ENCODE assay signal across 22 mouse cellular contexts in the genomic region with DNA sequence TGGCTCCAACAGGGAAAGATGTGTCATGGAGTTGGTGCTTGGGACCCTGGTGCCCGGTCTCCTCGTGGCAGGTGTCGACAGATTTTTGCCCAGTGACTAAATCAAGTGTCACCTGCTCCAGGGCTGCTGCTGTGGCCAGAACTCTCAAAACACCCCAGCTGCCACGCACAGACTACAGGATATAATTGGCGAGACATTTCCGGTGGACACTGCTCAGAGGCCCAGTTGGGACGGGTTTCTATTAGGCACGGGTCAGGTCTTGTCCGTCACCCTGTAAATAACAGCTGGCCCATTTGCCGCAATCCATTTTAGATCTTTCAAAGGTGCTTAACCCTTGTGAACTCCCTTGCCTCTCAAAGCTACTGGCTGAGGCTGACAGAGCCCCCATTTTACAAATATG. TPM values are rescaled to one million over a fixed set of nuclear protein-coding genes. Genes with fewer than 3 reads are reported as not detected.
DNase-seq lines count a peak whose midpoint lies in the region; ATAC-seq and TF ChIP-seq lines count a peak whose summit lies in the region.
"Had no signal": no experiment of that assay in that cellular context is flagged by ENCODE, and none has a peak within 500 bp of the region (broad histone marks: within the 10 kb centered on the region; RNA-seq: fewer than 3 reads in every experiment).

No protein-coding gene starts in this region.

- no peaks in the 10 kb centered on the region for H3K36me3 ChIP-seq in heart, embryonic 13.5 days
- no peaks in the 10 kb centered on the region for H3K36me3 ChIP-seq in lung, embryonic 15.5 days
- H3K36me3 ChIP-seq in lung, postnatal 0 days (ENCODE audit: insufficient read depth, low read length): no peaks in the 10 kb centered on the region
- no peaks in the 10 kb centered on the region for H3K36me3 ChIP-seq in limb, embryonic 10.5 days
- H3K36me3 ChIP-seq: forebrain, embryonic 10.5 days; heart, embryonic 12.5 days had no signal

- TF ChIP-seq EP300 in lung, postnatal 0 days (IDR thresholded peaks at IDR 0.05): no peak

- no peak for ATAC-seq in heart, embryonic 13.5 days (ENCODE audit: extremely low read depth, insufficient number of reproducible peaks, low FRiP score, low TSS enrichment)
- no peak for ATAC-seq in lung, embryonic 15.5 days (ENCODE audit: borderline replicate concordance, extremely low read depth, low FRiP score, low TSS enrichment)
- no peak for ATAC-seq in lung, postnatal 0 days
- ATAC-seq: forebrain, postnatal 0 days; hindbrain, postnatal 0 days had no signal

- WGBS in heart, embryonic 13.5 days: 49% methylated on average over 10 of the region's 10 CpGs
- WGBS in lung, embryonic 15.5 days: 42% methylated on average over 10 of the region's 10 CpGs
- WGBS in lung, postnatal 0 days: 43% methylated on average over 10 of the region's 10 CpGs
- 20% methylated on average over 10 of the region's 10 CpGs for WGBS in limb, embryonic 10.5 days

- H3K9ac ChIP-seq in heart, embryonic 13.5 days: no peak overlapping the region; the same call in 1 of the 2 replicates
- H3K9ac ChIP-seq in lung, embryonic 15.5 days: no peak overlapping the region
- H3K9ac ChIP-seq in lung, postnatal 0 days (replicated peaks; ENCODE audit: low read depth): no peak overlapping the region
- H3K9ac ChIP-seq: forebrain, postnatal 0 days; heart, embryonic 12.5 days had no signal

- TF ChIP-seq CTCF in lung, postnatal 0 days (IDR thresholded peaks at IDR 0.05): no peak

- H3K27ac ChIP-seq in heart, embryonic 13.5 days (replicated peaks): peak overlapping the region; percentile 45
- peak overlapping the region; percentile 33; the same call in 1 of the 2 replicates for H3K27ac ChIP-seq in lung, embryonic 15.5 days
- no peak overlapping the region for H3K27ac ChIP-seq in lung, postnatal 0 days (ENCODE audit: low read length)
- H3K27ac ChIP-seq in limb, embryonic 10.5 days: no peak overlapping the region
- H3K27ac ChIP-seq: hindbrain, postnatal 0 days; macrophage had no signal

- H3K4me3 ChIP-seq in heart, embryonic 13.5 days: no peak overlapping the region
- H3K4me3 ChIP-seq in lung, embryonic 15.5 days: no peak overlapping the region
- no peak overlapping the region for H3K4me3 ChIP-seq in lung, postnatal 0 days (ENCODE audit: low read depth, low read length)
- H3K4me3 ChIP-seq in limb, embryonic 10.5 days: no peak overlapping the region
- H3K4me3 ChIP-seq: forebrain, embryonic 10.5 days; heart, embryonic 12.5 days had no signal

- H3K4me1 ChIP-seq in heart, embryonic 13.5 days: peaks cover 34% of the 10 kb centered on the region
- peaks cover 31% of the 10 kb centered on the region for H3K4me1 ChIP-seq in lung, embryonic 15.5 days
- H3K4me1 ChIP-seq in lung, postnatal 0 days (ENCODE audit: insufficient read depth, low read depth, low read length): no peaks in the 10 kb centered on the region
- H3K4me1 ChIP-seq in limb, embryonic 10.5 days: peaks cover 29% of the 10 kb centered on the region

- no peak overlapping the region for H3K4me2 ChIP-seq in heart, embryonic 13.5 days
- no peak overlapping the region for H3K4me2 ChIP-seq in lung, embryonic 15.5 days
- H3K4me2 ChIP-seq in lung, postnatal 0 days (replicated peaks; ENCODE audit: low read depth, low read length): no peak overlapping the region
- H3K4me2 ChIP-seq: heart, embryonic 12.5 days; midbrain, embryonic 11.5 days had no signal

- no peak for DNase-seq in heart, adult 11 months
- no peak for DNase-seq in lung, postnatal 0 days (ENCODE audit: low spot score)
- DNase-seq in limb, embryonic 10.5 days (ENCODE audit: low spot score): peak; percentile 69
- DNase-seq in retina, postnatal 1 day: peak; percentile 55
- no peak for DNase-seq in left cerebral cortex, adult 18-20 months (ENCODE audit: low spot score in 2 of 2)
- DNase-seq: adrenal gland, adult 2 months; B cell, adult 2 months; cerebellum, adult 8-10 months; forebrain, postnatal 0 days; heart, postnatal 36 days; kidney, adult 11 months; liver; spleen, adult 18-20 months; thymus, adult 18-20 months had no signal

- 0 out of 2 replicates have a peak, but pooled peaks cover 3% of the 10 kb centered on the region for H3K27me3 ChIP-seq in heart, embryonic 13.5 days (replicated peaks)
- H3K27me3 ChIP-seq in lung, embryonic 15.5 days: no peaks in the 10 kb centered on the region
- no peaks in the 10 kb centered on the region for H3K27me3 ChIP-seq in lung, postnatal 0 days (replicated peaks; ENCODE audit: insufficient read depth, low read length)
- peaks cover 89% of the 10 kb centered on the region for H3K27me3 ChIP-seq in limb, embryonic 10.5 days (ENCODE audit: low read depth, poor library complexity, severe bottlenecking)
- H3K27me3 ChIP-seq: heart, embryonic 12.5 days had no signal

- no peaks in the 10 kb centered on the region for H3K9me3 ChIP-seq in heart, embryonic 13.5 days
- H3K9me3 ChIP-seq in lung, embryonic 15.5 days: no peaks in the 10 kb centered on the region
- H3K9me3 ChIP-seq in lung, postnatal 0 days (ENCODE audit: low read length): no peaks in the 10 kb centered on the region
- H3K9me3 ChIP-seq in limb, embryonic 10.5 days (replicated peaks): no peaks in the 10 kb centered on the region
- H3K9me3 ChIP-seq: forebrain, embryonic 10.5 days; heart, embryonic 12.5 days had no signal

RNA-seq across cellular contexts. Expression of gene Col13a1, which starts 35.4 kb away (rescaled TPM):
- 11.1 and 12.5 TPM in 2 replicates for polyA plus RNA-seq in heart, embryonic 13.5 days (2015; fragmentation: Nextera tagmentation; extraction: Ambion mirVana)
- polyA plus RNA-seq in lung, embryonic 15.5 days (2015; fragmentation: Nextera tagmentation; extraction: Ambion mirVana): 32.3 and 32.6 TPM in 2 replicates
- 54.8 and 61.8 TPM in 2 replicates for polyA plus RNA-seq in lung, postnatal 0 days (2015; fragmentation: Nextera tagmentation; extraction: Ambion mirVana)
- polyA plus RNA-seq in limb, embryonic 10.5 days (2016; fragmentation: Nextera tagmentation; extraction: Ambion mirVana): 2.7 and 2.9 TPM in 2 replicates
- 1 to 10 TPM; 2.1 to 2.2 TPM for total RNA-seq in left cerebral cortex, adult 18-20 months (2021)
- total RNA-seq: common myeloid progenitor, adult 5-6 weeks had no signal
- polyA plus RNA-seq: macrophage had no signal

Comparison
In these comparisons a context has a peak if more than half of its experiments do, and no peak if none do; other contexts are left out.
1. H3K27ac ChIP-seq: peak in heart, embryonic 13.5 days (single experiment) and lung, embryonic 15.5 days (single experiment); none in lung, postnatal 0 days (single experiment) and limb, embryonic 10.5 days (single experiment).
2. DNase-seq: peak in limb, embryonic 10.5 days (single experiment) and retina, postnatal 1 day (single experiment); none in heart, adult 11 months (single experiment), lung, postnatal 0 days (single experiment) and left cerebral cortex, adult 18-20 months (0 of 2).